Mouse (Mus musculus): ENCODE data around the gene Cntf. TPM values are rescaled to one million over a fixed set of nuclear protein-coding genes. Genes with fewer than 3 reads are reported as not detected.

Cntf gene
- 1.1 and 1.2 TPM in 2 replicates for polyA plus RNA-seq (2014; fragmentation: Nextera tagmentation; extraction: Ambion mirVana)

GRCm38 (mm10) chr19:12765308-12765707 is at the start of gene Cntf:
Cntf (minus strand) TSS chr19:12765632.
- H3K4me1 ChIP-seq (replicated peaks; ENCODE audit: control insufficient read depth, insufficient read depth, low read length), result no peaks in the 10 kb centered on the region
- H3K27me3 ChIP-seq (ENCODE audit: control insufficient read depth, insufficient read depth, low read length), result no peaks in the 10 kb centered on the region
- no peak for DNase-seq (ENCODE audit: low spot score)
- no peak within 1 kb of the TSS for H3K4me2 ChIP-seq (replicated peaks; ENCODE audit: low read depth, low read length)
- H3K9ac ChIP-seq (ENCODE audit: low read depth, low read length), result no peak within 1 kb of the TSS
- ATAC-seq (ENCODE audit: low FRiP score), result no peak
- WGBS, result 55% methylated on average over 7 of the region's 7 CpGs
- H3K27ac ChIP-seq (ENCODE audit: low read depth, low read length), result no peak within 1 kb of the TSS
- H3K9me3 ChIP-seq (ENCODE audit: control insufficient read depth, low read length), result no peaks in the 10 kb centered on the region
- H3K36me3 ChIP-seq (ENCODE audit: control insufficient read depth, insufficient read depth, low read length), result peaks cover 10% of the 10 kb centered on the region; the same call in 1 of the 2 replicates
- H3K4me3 ChIP-seq (ENCODE audit: low read depth, low read length), result no peak within 1 kb of the TSS

GRCm38 (mm10) chr19:12813883-12814282 is 48.5 kb upstream of the Cntf start:
- Histone ChIP-seq H3K4me1 (replicated peaks; ENCODE audit: control insufficient read depth, insufficient read depth, low read length) (no peaks in the 10 kb centered on the region), H3K27me3 (ENCODE audit: control insufficient read depth, insufficient read depth, low read length) (no peaks in the 10 kb centered on the region), H3K27ac (ENCODE audit: low read depth, low read length) (no peak overlapping the region), H3K9ac (ENCODE audit: low read depth, low read length) (no peak overlapping the region), H3K9me3 (ENCODE audit: control insufficient read depth, low read length) (no peaks in the 10 kb centered on the region), H3K4me2 (replicated peaks; ENCODE audit: low read depth, low read length) (no peak overlapping the region), H3K36me3 (ENCODE audit: control insufficient read depth, insufficient read depth, low read length) (no peaks in the 10 kb centered on the region), H3K4me3 (ENCODE audit: low read depth, low read length) (no peak overlapping the region)
- DNase-seq (ENCODE audit: low spot score), result no peak
- ATAC-seq (ENCODE audit: low FRiP score), result no peak
- WGBS, result 76% methylated on average over 1 of the region's 1 CpGs

- no peak for ATAC-seq (ENCODE audit: low FRiP score)
- 88% methylated on average over 1 of the region's 1 CpGs for WGBS
These were observed 47.4 kb upstream of the Cntf start for GRCm38 (mm10) chr19:12812644-12813364.

GRCm38 (mm10) chr19:12806214-12806613 is 40.8 kb upstream of the Cntf start:
- no peaks in the 10 kb centered on the region for H3K36me3 ChIP-seq (ENCODE audit: control insufficient read depth, insufficient read depth, low read length)
- ATAC-seq (ENCODE audit: low FRiP score) (no peak), DNase-seq (ENCODE audit: low spot score) (no peak)
- no peak overlapping the region for H3K4me3 ChIP-seq (ENCODE audit: low read depth, low read length)
- WGBS, result 79% methylated on average over 2 of the region's 2 CpGs
- no peaks in the 10 kb centered on the region for H3K4me1 ChIP-seq (replicated peaks; ENCODE audit: control insufficient read depth, insufficient read depth, low read length)
- H3K27ac ChIP-seq (ENCODE audit: low read depth, low read length), result no peak overlapping the region
- H3K27me3 ChIP-seq (ENCODE audit: control insufficient read depth, insufficient read depth, low read length), result no peaks in the 10 kb centered on the region
- no peak overlapping the region for H3K9ac ChIP-seq (ENCODE audit: low read depth, low read length)
- no peaks in the 10 kb centered on the region for H3K9me3 ChIP-seq (ENCODE audit: control insufficient read depth, low read length)
- no peak overlapping the region for H3K4me2 ChIP-seq (replicated peaks; ENCODE audit: low read depth, low read length)

More at GRCm38 (mm10) chr19:12812644-12813364, 47.4 kb upstream of the Cntf start:
- Histone ChIP-seq H3K4me2 (replicated peaks; ENCODE audit: low read depth, low read length) (no peak overlapping the region), H3K27ac (ENCODE audit: low read depth, low read length) (no peak overlapping the region), H3K9ac (ENCODE audit: low read depth, low read length) (no peak overlapping the region), H3K4me1 (replicated peaks; ENCODE audit: control insufficient read depth, insufficient read depth, low read length) (no peaks in the 10 kb centered on the region), H3K36me3 (ENCODE audit: control insufficient read depth, insufficient read depth, low read length) (no peaks in the 10 kb centered on the region), H3K9me3 (ENCODE audit: control insufficient read depth, low read length) (no peaks in the 10 kb centered on the region), H3K27me3 (ENCODE audit: control insufficient read depth, insufficient read depth, low read length) (no peaks in the 10 kb centered on the region), H3K4me3 (ENCODE audit: low read depth, low read length) (no peak overlapping the region)
- DNase-seq (ENCODE audit: low spot score), result no peak

GRCm38 (mm10) chr19:12805730-12806129 is 40.3 kb upstream of the Cntf start:
- H3K27me3 ChIP-seq (ENCODE audit: control insufficient read depth, insufficient read depth, low read length), result no peaks in the 10 kb centered on the region
- no peak overlapping the region for H3K4me3 ChIP-seq (ENCODE audit: low read depth, low read length)
- no peaks in the 10 kb centered on the region for H3K36me3 ChIP-seq (ENCODE audit: control insufficient read depth, insufficient read depth, low read length)
- 93% methylated on average over 3 of the region's 3 CpGs for WGBS
- H3K9me3 ChIP-seq (ENCODE audit: control insufficient read depth, low read length), result no peaks in the 10 kb centered on the region
- no peak overlapping the region for H3K27ac ChIP-seq (ENCODE audit: low read depth, low read length)
- DNase-seq (ENCODE audit: low spot score), result no peak
- H3K4me2 ChIP-seq (replicated peaks; ENCODE audit: low read depth, low read length), result no peak overlapping the region
- no peaks in the 10 kb centered on the region for H3K4me1 ChIP-seq (replicated peaks; ENCODE audit: control insufficient read depth, insufficient read depth, low read length)
- no peak for ATAC-seq (ENCODE audit: low FRiP score)
- no peak overlapping the region for H3K9ac ChIP-seq (ENCODE audit: low read depth, low read length)

GRCm38 (mm10) chr19:12804237-12804636 is 38.8 kb upstream of the Cntf start:
- 77% methylated on average over 1 of the region's 1 CpGs for WGBS
- Histone ChIP-seq H3K27ac (ENCODE audit: low read depth, low read length) (no peak overlapping the region), H3K4me2 (replicated peaks; ENCODE audit: low read depth, low read length) (no peak overlapping the region), H3K4me3 (ENCODE audit: low read depth, low read length) (no peak overlapping the region), H3K9ac (ENCODE audit: low read depth, low read length) (no peak overlapping the region), H3K27me3 (ENCODE audit: control insufficient read depth, insufficient read depth, low read length) (no peaks in the 10 kb centered on the region), H3K4me1 (replicated peaks; ENCODE audit: control insufficient read depth, insufficient read depth, low read length) (no peaks in the 10 kb centered on the region), H3K36me3 (ENCODE audit: control insufficient read depth, insufficient read depth, low read length) (no peaks in the 10 kb centered on the region), H3K9me3 (ENCODE audit: control insufficient read depth, low read length) (no peaks in the 10 kb centered on the region)
- no peak for ATAC-seq (ENCODE audit: low FRiP score)
- no peak for DNase-seq (ENCODE audit: low spot score)

GRCm38 (mm10) chr19:12802830-12803229 is 37.4 kb upstream of the Cntf start:
- H3K9me3 ChIP-seq (ENCODE audit: control insufficient read depth, low read length), result no peaks in the 10 kb centered on the region
- no peak overlapping the region for H3K4me3 ChIP-seq (ENCODE audit: low read depth, low read length)
- H3K4me2 ChIP-seq (replicated peaks; ENCODE audit: low read depth, low read length), result no peak overlapping the region
- no peaks in the 10 kb centered on the region for H3K27me3 ChIP-seq (ENCODE audit: control insufficient read depth, insufficient read depth, low read length)
- H3K27ac ChIP-seq (ENCODE audit: low read depth, low read length), result no peak overlapping the region
- no peaks in the 10 kb centered on the region for H3K36me3 ChIP-seq (ENCODE audit: control insufficient read depth, insufficient read depth, low read length)
- no peak overlapping the region for H3K9ac ChIP-seq (ENCODE audit: low read depth, low read length)
- H3K4me1 ChIP-seq (replicated peaks; ENCODE audit: control insufficient read depth, insufficient read depth, low read length), result no peaks in the 10 kb centered on the region
- DNase-seq (ENCODE audit: low spot score) (no peak), ATAC-seq (ENCODE audit: low FRiP score) (no peak)
- WGBS, result 80% methylated on average over 3 of the region's 3 CpGs

- DNase-seq (ENCODE audit: low spot score) (no peak), ATAC-seq (ENCODE audit: low FRiP score) (no peak)
- H3K27me3 ChIP-seq (ENCODE audit: control insufficient read depth, insufficient read depth, low read length), result no peaks in the 10 kb centered on the region
- H3K27ac ChIP-seq (ENCODE audit: low read depth, low read length), result no peak overlapping the region
- H3K4me1 ChIP-seq (replicated peaks; ENCODE audit: control insufficient read depth, insufficient read depth, low read length), result no peaks in the 10 kb centered on the region
- no peak overlapping the region for H3K4me3 ChIP-seq (ENCODE audit: low read depth, low read length)
- no peaks in the 10 kb centered on the region for H3K36me3 ChIP-seq (ENCODE audit: control insufficient read depth, insufficient read depth, low read length)
- H3K9ac ChIP-seq (ENCODE audit: low read depth, low read length), result no peak overlapping the region
- WGBS, result 84% methylated on average over 3 of the region's 3 CpGs
- no peaks in the 10 kb centered on the region for H3K9me3 ChIP-seq (ENCODE audit: control insufficient read depth, low read length)
- no peak overlapping the region for H3K4me2 ChIP-seq (replicated peaks; ENCODE audit: low read depth, low read length)
These were observed 35.6 kb upstream of the Cntf start for GRCm38 (mm10) chr19:12801046-12801445.

GRCm38 (mm10) chr19:12800621-12801020 is 35.2 kb upstream of the Cntf start:
- Histone ChIP-seq H3K4me1 (replicated peaks; ENCODE audit: control insufficient read depth, insufficient read depth, low read length) (no peaks in the 10 kb centered on the region), H3K27ac (ENCODE audit: low read depth, low read length) (no peak overlapping the region), H3K4me2 (replicated peaks; ENCODE audit: low read depth, low read length) (no peak overlapping the region), H3K9ac (ENCODE audit: low read depth, low read length) (no peak overlapping the region), H3K36me3 (ENCODE audit: control insufficient read depth, insufficient read depth, low read length) (no peaks in the 10 kb centered on the region), H3K9me3 (ENCODE audit: control insufficient read depth, low read length) (no peaks in the 10 kb centered on the region), H3K27me3 (ENCODE audit: control insufficient read depth, insufficient read depth, low read length) (no peaks in the 10 kb centered on the region), H3K4me3 (ENCODE audit: low read depth, low read length) (no peak overlapping the region)
- DNase-seq (ENCODE audit: low spot score) (no peak), ATAC-seq (ENCODE audit: low FRiP score) (no peak)
- 81% methylated on average over 2 of the region's 2 CpGs for WGBS

Measured in hindbrain, embryonic 11.5 days (tissue).